Mouse (Mus musculus) adrenal gland, adult 2 months (tissue): ENCODE measurements around the gene Tatdn2. TPM values are rescaled to one million over a fixed set of nuclear protein-coding genes. Genes with fewer than 3 reads are reported as not detected.

Source experiments
- DNase-seq: peaks from one replicate; pipeline ENCODE4 v3.0.0; 2021
- microRNA-seq, 2 experiments: library from miRNA; unstranded; fragments of <30 nt; microRNA quantifications; one replicate each; pipeline ENCODE4 v1.2.0; 2021
- polyA plus RNA-seq: library from polyadenylated mRNA; depleted of rRNA; stranded (reverse); fragments of >200 nt; gene quantifications from 2 replicates; pipeline ENCODE4 v1.2.3, GENCODE M21; 2012; rRNA removed
- total RNA-seq, 2 experiments: library from RNA; stranded (reverse); gene quantifications; 2 replicates each; pipeline ENCODE4 v1.2.3; 2021

The Tatdn2 gene
- total and polyA plus RNA-seq, 3 experiments = 16.3 to 56.3 (median 44.7) TPM

DNA sequence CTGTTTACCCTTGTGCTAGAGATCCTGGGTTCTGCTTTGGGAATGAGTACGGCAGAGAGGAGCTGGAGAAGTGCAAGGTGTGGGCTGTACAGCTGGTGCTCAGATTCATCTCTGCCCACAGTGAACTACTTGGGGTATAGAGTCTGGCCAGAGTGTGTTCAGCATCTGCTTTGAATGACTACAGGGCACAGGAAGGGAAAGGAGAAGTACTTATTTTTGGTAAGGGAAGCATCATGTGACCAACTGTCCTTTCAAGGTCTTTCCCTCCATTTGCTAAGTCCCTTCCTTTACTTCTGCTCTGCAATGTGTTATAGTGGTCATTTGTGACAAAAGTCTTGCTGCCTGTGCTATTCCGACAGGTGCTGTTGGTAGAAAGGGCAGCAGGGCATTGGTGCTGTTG is 17.4 kb downstream of the Tatdn2 start:
- DNase-seq = no peak

DNA sequence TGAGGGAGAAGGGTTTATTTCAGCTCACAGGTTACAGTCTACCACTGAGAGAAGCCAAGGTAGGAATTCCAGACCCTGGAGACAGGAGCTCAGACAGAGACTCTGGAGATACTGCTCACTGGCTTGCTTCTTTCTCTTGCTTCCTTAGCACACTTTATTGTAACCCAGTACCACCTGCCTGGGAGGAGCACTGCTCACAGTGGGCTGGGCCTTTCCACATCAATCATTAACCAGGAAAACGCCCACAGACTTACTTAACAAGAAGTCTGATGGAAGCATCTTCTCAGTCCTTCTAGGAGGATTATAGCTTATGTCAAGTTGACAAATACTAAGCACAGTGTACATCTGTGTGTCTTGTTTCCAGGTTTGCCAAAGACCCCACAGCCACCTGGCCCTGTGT is 17.9 kb downstream of the Tatdn2 start:
- no peak for DNase-seq

DNA sequence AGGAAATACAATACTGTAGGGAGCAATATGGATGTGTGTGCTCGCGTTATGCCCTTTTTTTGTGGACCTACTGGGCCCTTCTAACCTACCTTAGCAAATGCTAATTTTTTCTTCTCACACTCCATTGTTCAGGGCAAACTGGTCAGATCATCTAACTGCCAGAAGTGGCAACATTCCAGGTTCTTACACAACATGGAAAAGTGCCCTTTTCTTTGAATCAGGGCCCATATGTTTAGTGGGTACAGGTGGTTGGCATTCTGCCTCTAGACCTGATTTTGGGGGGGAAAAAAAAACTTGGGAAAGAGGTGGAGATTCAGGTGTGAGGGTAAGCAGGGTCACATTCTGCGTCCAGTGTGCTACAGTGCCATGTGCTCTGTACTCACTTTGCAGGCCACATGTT is 20.7 kb downstream of the Tatdn2 start:
- DNase-seq = peak; percentile 39

DNA sequence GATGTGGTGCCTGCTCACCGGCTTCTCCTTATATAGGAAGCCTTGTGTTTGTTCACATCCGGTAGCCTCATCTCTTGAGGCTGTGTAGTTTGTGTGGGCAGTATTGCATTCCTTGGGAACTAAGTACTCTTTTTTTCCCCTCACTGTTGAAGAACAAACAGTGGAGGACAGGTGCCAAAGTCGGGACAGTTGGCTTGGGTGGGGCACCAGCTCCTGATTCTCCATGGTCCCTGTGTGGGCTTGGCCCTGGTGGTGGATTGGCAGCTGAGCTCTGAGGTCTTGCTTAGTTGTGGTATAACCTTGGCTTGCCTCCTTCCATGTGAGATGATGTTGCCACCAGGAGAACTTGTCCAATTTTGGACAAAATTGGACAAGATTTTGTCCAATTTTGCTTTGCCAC is 23.0 kb downstream of the Tatdn2 start, which contains the start of gene Ghrl:
Gene Ghrl (minus strand): TSS at position 3 of the 400 bp plus-strand sequence.
- DNase-seq = no peak

DNA sequence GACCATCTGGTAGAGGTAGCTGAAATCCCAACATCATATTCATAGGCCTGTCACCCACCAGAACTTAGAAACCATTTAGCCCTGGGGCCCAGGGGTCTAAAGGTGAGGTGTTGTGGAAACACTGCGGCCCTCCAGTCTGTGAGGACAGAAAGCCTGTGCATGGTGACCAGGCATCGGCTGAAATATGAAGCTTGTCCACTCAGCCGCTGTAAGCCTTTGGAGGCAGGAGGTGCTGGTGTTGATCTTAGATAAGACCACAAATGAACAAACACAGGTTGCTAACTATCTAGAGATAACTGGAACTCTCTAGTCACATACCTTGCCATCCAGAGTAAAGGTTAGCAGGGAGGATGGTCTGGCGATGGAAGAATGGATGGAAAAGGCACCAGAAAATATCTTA is 24.2 kb downstream of the Tatdn2 start:
- no peak for DNase-seq

DNA sequence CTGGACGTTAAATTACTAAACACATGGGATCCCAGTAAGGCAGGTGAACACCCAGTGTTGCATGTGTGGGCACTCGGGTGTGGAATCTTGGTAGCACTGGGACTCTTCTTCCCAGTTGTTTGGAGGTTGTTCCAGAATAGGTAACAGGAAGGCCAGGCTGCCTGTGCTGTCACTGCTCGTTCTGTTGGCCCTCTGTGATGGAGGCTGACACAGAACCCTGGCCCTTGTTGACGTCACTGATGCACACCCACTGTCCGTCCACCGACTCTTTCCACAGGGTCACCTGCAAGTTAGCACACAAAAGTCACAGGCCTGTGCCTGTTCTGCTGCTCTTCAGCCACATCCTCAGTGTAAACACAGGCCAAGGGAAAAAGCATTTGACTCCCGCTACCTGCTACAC is 31.3 kb downstream of the Tatdn2 start:
- no peak for DNase-seq

DNA sequence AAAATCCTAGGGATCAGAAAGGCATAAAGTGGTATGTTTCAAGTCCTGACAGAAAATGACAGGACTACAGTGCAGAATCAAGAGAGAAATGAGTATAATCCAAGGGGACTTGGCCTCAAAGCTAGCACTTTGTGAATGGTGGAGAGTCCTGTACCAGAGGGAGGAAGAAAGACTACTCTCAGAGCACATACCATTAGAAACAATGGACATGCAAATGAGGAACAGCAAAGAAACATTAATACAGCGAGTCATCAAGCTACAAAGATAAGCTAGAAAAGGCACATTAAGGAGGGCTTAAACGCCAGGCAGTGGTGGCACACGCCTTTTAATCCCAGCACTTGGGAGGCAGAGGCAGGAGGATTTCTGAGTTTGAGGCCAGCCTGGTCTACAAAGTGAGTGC is 34.4 kb downstream of the Tatdn2 start:
- no peak for DNase-seq

DNA sequence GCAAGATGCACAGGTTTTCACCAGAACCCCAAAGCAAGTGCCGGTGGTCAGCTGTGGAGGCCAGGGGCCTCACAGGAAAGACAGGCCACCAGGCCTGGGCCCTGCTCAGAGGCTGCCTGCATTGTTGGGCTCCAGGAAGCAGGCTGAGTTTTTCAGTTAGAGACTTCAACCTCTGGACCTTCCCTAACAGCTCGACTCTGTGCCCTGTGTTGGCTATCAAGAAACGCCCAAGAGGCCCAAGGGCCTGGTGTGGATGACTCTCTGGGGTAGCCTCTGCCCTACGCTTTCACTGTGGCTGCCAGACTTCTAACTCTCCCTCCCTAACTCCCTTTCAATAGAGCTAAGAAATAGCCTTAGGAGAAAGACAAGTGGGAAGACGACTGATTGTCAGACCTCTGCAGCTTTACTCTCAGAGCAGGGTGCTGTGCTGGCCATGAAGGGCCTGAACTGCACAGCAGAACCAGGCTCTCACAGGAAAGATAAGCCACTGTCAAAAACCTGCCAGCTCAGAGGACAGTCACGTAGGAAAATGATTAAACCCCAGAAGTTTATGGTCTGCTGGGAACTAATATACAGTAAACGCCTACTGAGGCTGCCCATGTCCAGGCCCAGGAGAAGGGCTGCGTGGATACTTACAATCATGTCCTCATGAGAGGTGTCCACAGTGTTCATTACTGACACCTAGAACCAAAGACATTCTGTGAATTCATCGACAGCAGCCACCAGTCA is 40.6 kb downstream of the Tatdn2 start:
- no peak for DNase-seq

DNA sequence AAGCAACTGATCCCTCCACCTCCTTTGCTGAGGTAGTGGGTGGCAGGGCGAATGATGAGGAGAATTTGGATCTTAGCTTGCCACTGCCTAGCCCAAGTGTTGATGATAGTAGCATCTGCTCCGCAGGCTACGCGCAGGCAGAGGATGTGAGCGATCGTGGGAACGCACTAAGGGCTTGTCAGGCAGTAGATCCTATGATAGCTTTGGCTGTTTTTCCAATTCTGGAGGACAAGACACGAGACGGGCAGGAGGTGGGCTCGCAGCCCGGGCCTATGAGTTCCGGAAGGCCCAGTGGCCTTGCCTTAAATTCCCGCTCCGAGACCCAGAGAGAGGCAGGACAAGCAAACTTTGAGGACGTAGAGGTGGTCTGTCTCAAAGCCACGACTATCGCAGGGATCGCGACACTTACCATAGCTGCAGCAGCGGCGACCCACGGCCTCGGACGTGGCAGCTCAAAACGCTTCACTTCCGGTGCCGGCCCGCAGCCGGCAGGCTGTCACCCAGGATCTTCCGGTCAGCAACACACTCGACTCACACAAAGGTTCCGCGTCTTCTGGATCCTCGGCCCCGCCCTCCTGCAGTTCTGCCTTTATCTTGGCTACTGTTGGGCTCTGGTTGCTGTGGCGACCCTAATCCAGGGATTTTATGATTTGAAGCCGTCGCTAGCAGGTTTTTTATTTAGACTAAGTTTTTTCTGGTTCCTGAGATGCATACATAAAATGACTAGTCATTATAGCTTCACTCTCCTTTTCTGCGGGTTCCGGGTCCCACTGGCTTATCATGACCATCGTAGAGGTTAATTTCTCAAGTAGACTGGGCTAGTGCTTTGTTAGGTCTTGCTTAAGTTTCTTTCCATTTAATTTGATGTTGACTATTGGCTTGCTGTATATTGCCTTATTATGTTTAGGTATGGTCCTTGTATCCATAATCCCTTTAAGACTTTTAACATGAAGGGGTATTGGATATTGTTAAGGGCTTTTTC is 43.7 kb downstream of the Tatdn2 start, which contains the start of gene Sec13:
Gene Sec13 (minus strand): TSS at position 508 of the 982 bp plus-strand sequence.
- peak; percentile 88 for DNase-seq

DNA sequence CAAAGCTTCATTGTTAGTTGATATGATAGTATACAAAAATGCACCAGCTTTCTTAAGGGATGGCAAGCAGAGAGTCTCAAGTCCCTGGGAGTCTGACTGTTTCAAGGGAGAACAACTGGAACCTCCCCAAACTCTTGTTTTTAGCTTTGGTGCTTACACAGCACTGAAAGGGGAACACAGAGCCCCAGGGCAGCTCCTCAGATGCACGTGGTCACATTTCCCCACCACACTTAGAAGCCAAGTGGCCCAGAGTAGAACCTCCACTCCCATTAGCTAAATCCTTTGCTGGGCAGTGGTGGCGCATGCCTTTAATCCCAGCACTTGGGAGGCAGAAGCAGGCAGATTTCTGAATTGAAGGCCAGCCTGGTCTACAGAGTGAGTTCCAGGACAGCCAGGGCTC is 44.6 kb downstream of the Tatdn2 start:
- DNase-seq = no peak

DNA sequence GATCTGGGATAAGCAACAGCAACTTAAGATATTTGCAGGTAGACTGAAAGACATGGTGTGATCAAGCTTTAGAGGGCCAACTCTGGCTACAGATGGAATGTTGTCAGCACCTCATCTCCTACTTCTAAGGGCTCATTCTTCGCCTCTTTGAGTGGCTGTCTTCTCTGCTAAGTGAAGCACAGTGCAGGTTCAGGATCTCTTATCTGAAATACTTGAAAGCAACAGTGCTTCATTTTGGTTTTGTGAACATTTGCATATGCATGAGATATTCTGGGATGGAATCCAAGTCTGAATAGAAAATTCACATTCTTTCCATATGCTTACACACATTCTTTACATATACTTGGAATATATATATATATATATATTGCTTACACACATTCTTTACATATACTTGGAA is 45.5 kb downstream of the Tatdn2 start:
- no peak for DNase-seq

DNA sequence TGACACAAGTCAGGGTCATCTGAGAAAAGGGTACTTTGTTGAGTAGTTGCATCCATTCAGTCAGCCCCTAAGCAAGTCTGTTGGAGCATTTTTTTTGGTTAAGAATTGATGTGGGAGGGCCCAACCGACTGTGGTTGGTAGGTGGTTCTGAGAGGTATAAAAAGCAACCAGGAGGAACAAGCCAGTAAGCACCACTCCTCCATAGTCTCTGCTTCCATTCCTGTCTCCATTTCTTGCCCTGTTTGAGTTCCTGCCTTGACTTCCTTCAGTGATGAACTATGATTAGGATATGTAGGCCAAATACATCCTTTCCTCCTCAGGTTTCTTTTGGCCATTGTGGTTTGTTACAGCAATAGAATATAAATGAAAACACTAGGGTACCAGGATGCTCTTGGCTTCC is 46.3 kb downstream of the Tatdn2 start:
- no peak for DNase-seq

DNA sequence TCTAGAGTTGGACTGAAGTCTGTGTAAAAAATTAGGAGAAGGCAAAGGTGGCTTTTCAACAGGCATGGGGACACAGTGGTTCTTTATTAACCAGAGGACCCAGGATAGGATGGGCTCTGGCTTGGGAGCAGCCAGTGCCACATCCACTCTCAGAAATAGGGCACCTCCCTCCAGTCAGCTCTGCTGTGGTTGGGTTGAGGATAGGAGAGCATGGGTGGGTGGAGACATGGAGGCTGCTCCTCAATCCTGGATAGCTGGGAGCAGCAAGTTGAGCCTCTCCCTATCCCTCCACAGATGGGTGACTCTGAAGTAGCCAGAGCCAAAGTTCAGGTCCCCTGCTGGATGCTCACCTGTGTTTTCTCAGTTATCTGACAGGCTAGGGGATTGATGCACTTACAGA is 48.3 kb downstream of the Tatdn2 start:
- no peak for DNase-seq

DNA sequence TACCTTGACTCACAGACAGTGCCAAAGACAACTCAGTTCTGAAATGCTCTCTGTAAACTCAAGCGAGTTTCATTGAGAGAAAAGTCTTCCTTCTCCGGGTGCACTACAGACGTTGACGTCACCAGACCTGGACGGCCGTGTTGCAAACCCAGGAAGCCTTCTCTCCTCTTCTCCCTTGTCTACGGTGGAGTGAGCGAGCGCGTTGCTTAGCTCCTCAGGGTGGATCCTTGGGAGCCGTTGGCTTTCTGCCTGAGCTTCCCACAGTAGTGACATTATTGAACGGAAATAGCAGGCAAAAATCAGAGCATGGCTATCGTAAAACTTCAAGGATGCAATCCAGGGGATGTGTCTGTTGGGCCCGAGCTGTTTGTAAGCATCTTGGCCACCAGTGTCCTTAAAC is 50.4 kb downstream of the Tatdn2 start:
- DNase-seq = no peak

DNA sequence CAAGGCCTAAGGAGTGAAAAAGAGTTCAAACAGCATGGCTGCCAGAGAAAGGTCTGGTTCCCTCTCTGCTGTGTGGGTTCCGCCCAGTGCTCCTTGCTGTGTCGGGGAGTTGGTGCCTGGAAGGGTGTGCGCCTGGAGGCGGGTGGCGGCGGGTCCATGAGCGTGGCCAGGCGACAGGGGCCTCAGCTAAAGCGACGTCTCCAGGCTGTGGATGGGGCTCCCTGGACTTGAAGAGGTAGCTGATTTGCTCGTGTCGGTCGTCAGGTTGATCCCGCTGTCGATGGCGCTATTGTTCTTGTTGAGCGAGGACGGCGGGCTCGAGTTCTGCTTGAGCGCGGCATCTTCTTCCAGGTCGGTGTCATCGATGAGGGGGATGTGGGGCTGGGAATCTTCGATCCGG is 51.5 kb downstream of the Tatdn2 start:
- DNase-seq = no peak

DNA sequence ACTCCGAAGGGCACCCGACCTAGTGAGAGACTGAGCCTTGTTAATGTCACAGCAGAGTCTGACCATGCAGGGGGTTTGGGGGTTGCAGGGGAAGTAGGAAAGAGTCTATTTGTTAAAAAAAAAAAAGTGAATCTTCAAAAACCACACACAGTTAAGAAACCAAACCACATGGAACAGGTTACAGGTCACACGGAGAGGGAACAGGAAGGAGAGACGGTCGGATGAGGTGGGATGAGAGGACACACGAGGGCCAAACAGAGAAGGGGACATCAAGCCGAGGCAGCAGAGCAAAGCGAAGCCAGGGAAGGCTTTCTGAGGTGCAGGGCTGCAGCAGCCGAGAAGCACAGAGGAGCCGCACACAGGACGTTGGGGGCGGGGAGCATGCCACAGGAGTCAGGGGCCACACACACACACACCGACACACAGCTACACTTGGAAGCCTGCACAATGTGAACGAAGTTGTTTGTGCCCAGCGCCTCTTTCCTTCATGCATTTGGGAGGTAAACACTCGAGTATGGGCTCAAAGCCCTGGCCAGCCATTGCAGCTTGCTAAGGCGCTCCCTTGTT is 52.4 kb downstream of the Tatdn2 start:
- no peak for DNase-seq

Small RNAs within 50 kb of the gene (microRNA-seq; reads per million reads assigned to microRNA genes)
- gene Mir7042 = 0.41 to 0.66 reads per million in 2 experiments

Other genes starting within 250 kb of the Tatdn2 start
- 1 to 10 TPM; 1.1 to 1.9 TPM for gene Il17re, start 238.6 kb upstream of the Tatdn2 start, total RNA-seq
- 4.0 TPM in 2 replicates for gene Il17re, start 238.6 kb upstream of the Tatdn2 start, polyA plus RNA-seq
- gene Il17rc, start 225.6 kb upstream of the Tatdn2 start, total RNA-seq = 10 to 100 TPM; 17.0 to 22.0 TPM
- 90.8 and 103 TPM in 2 replicates for gene Il17rc, start 225.6 kb upstream of the Tatdn2 start, polyA plus RNA-seq
- 10 to 100 TPM; 44.7 to 58.5 TPM for gene Creld1, start 213.8 kb upstream of the Tatdn2 start, total RNA-seq
- 30.0 and 31.1 TPM in 2 replicates for gene Creld1, start 213.8 kb upstream of the Tatdn2 start, polyA plus RNA-seq
- under 1 TPM; 0.09 to 0.21 TPM for gene Prrt3, start 195.1 kb upstream of the Tatdn2 start, total RNA-seq
- gene Prrt3, start 195.1 kb upstream of the Tatdn2 start, polyA plus RNA-seq = 0.32 and 0.33 TPM in 2 replicates
- 100 to 1,000 TPM in 1 of 2 experiments, 10 to 100 TPM in 1; 99.9 to 116 TPM for gene Emc3, start 165.4 kb upstream of the Tatdn2 start, total RNA-seq
- 44.9 and 53.6 TPM in 2 replicates for gene Emc3, start 165.4 kb upstream of the Tatdn2 start, polyA plus RNA-seq
- under 1 TPM; 0.41 to 0.72 TPM for gene Fancd2, start 165.4 kb upstream of the Tatdn2 start, total RNA-seq
- gene Fancd2, start 165.4 kb upstream of the Tatdn2 start, polyA plus RNA-seq = 0.17 and 1.2 TPM in 2 replicates
- under 1 TPM in 1 of 2 experiments, not detected in 1; 0.21 TPM for gene Fancd2os, start 96.3 kb upstream of the Tatdn2 start, total RNA-seq
- gene Fancd2os, start 96.3 kb upstream of the Tatdn2 start, polyA plus RNA-seq = 0.15 TPM in 1 of 2 replicates, not detected in the other
- 100 to 1,000 TPM; 181 to 201 TPM for gene Brk1, start 92.3 kb upstream of the Tatdn2 start, total RNA-seq
- 113 and 167 TPM in 2 replicates for gene Brk1, start 92.3 kb upstream of the Tatdn2 start, polyA plus RNA-seq
- 10 to 100 TPM; 22.5 to 26.3 TPM for gene Vhl, start 73.1 kb upstream of the Tatdn2 start, total RNA-seq
- 16.8 and 21.4 TPM in 2 replicates for gene Vhl, start 73.1 kb upstream of the Tatdn2 start, polyA plus RNA-seq
- 10 to 100 TPM; 22.4 to 23.6 TPM for gene Irak2, start 58.6 kb upstream of the Tatdn2 start, total RNA-seq
- 17.4 and 20.0 TPM in 2 replicates for gene Irak2, start 58.6 kb upstream of the Tatdn2 start, polyA plus RNA-seq
- gene Ghrl, start 22.8 kb downstream of the Tatdn2 start, total RNA-seq = not detected
- gene Ghrl, start 22.8 kb downstream of the Tatdn2 start, polyA plus RNA-seq = 0.35 TPM in 1 of 2 replicates, not detected in the other
- 100 to 1,000 TPM; 106 to 127 TPM for gene Sec13, start 43.7 kb downstream of the Tatdn2 start, total RNA-seq
- gene Sec13, start 43.7 kb downstream of the Tatdn2 start, polyA plus RNA-seq = 68.8 and 83.0 TPM in 2 replicates